In the genomic region with DNA sequence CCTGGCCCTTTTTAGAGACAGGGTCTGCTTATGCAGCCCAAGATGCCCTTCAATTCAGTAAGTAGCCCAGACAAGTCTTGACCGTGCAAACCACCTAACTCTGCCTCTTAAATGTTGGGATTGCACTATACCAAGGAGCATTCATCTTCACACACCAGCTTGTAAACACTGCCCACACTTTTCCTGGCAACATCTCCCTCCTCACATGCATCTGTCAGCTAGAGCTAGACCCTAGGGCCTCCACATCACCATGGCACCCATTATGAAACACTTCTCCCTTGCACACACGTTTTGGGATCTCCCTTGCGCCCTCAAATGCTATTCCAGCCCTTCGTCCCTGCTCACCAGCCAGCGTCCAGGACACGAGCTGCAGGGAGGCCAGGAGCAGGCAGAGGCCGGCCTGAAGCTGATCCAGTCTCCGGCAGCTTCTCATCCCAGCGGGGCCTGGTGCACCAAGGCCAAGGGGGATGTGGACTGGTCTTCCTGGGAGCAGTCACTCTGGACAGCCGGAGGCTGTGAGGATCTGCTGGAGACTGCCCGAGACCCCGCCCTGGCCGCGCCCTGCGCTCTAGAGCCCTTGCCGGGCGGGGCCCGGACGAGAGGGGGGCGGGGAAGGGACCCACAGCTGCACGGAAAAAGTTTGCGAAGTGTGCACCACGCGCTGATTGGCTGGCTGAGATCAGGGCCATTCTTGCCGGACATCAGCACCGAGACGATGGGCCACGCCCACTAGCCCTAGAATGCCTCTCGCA, we compare ENCODE assay signal across 8 mouse cellular contexts. TPM values are rescaled to one million over a fixed set of nuclear protein-coding genes. Genes with fewer than 3 reads are reported as not detected.
A peak's percentile ranks its signal among the peaks of the same experiment; 100 is the strongest.
DNase-seq lines count a peak whose midpoint lies in the region; ATAC-seq and TF ChIP-seq lines count a peak whose summit lies in the region.

Col5a3 (minus strand) TSS at position 547 of the 752 bp plus-strand sequence.

- TF ChIP-seq EP300 in liver, postnatal 0 days (IDR thresholded peaks at IDR 0.05; ENCODE audit: low read depth), result no peak

- no peaks in the 10 kb centered on the region for H3K36me3 ChIP-seq in hindbrain, embryonic 16.5 days (ENCODE audit: control insufficient read depth, insufficient read depth, low read length)
- no peaks in the 10 kb centered on the region for H3K36me3 ChIP-seq in liver, postnatal 0 days (replicated peaks; ENCODE audit: insufficient read depth, low read length)

- peak within 1 kb of the TSS; percentile 51 for H3K4me3 ChIP-seq in brown adipose tissue, adult 24 weeks (ENCODE audit: insufficient read depth, low read depth, low read length)
- peak within 1 kb of the TSS; percentile 14; the same call in 1 of the 2 replicates for H3K4me3 ChIP-seq in hindbrain, embryonic 16.5 days (ENCODE audit: low read length)
- no peak within 1 kb of the TSS for H3K4me3 ChIP-seq in liver, postnatal 0 days (ENCODE audit: low read depth, low read length)

- H3K9ac ChIP-seq in hindbrain, embryonic 16.5 days (ENCODE audit: low read depth, low read length), result peak within 1 kb of the TSS; percentile 20; the same call in 1 of the 2 replicates
- no peak within 1 kb of the TSS for H3K9ac ChIP-seq in liver, postnatal 0 days (replicated peaks)

- no peaks in the 10 kb centered on the region for H3K9me3 ChIP-seq in hindbrain, embryonic 16.5 days (ENCODE audit: control insufficient read depth, low read length)
- no peaks in the 10 kb centered on the region for H3K9me3 ChIP-seq in liver, postnatal 0 days (ENCODE audit: low read length)

- peak within 1 kb of the TSS; percentile 49 for H3K4me2 ChIP-seq in hindbrain, embryonic 16.5 days (ENCODE audit: low read length)
- H3K4me2 ChIP-seq in liver, postnatal 0 days (ENCODE audit: low read depth, low read length), result peak within 1 kb of the TSS; percentile 32

- 0 out of 2 replicates have a peak within 1 kb of the TSS, but pooled peaks have one; percentile 7 for H3K27ac ChIP-seq in brown adipose tissue, adult 24 weeks (replicated peaks; ENCODE audit: low read depth, low read length)
- H3K27ac ChIP-seq in hindbrain, embryonic 16.5 days (ENCODE audit: low read depth, low read length), result no peak within 1 kb of the TSS
- no peak within 1 kb of the TSS for H3K27ac ChIP-seq in liver, postnatal 0 days (ENCODE audit: low read depth)

- DNase-seq in ES-CJ7 (ENCODE audit: low read depth, low spot score), result peak; percentile 79
- peak; percentile 90 for DNase-seq in gastrocnemius, postnatal 25 days
- peak; percentile 44 for DNase-seq in liver, postnatal 0 days
- DNase-seq in ovary, postnatal 10 days (ENCODE audit: low spot score), result peak; percentile 21
- DNase-seq in layer of hippocampus, adult 9-10 months (ENCODE audit: low spot score), result no peak
- DNase-seq in layer of hippocampus, postnatal 10 days (ENCODE audit: low spot score in 2 of 2), result no peak

- WGBS in hindbrain, embryonic 16.5 days, result 4% methylated on average over 28 of the region's 29 CpGs
- 4% methylated on average over 29 of the region's 29 CpGs for WGBS in liver, postnatal 0 days (ENCODE audit: insufficient replicate concordance)

- ATAC-seq in hindbrain, embryonic 16.5 days, result 0 out of 2 replicates have a peak, but pooled peaks have one; percentile 11
- ATAC-seq in liver, postnatal 0 days, result peak; percentile 40; the same call in 1 of the 2 replicates

- no peaks in the 10 kb centered on the region; the same call in 1 of the 2 replicates for H3K27me3 ChIP-seq in hindbrain, embryonic 16.5 days (replicated peaks; ENCODE audit: control insufficient read depth, insufficient read depth, low read length)
- peaks cover 16% of the 10 kb centered on the region; the same call in 1 of the 2 replicates for H3K27me3 ChIP-seq in liver, postnatal 0 days (ENCODE audit: insufficient read depth, low read length)

- peaks cover 12% of the 10 kb centered on the region for H3K4me1 ChIP-seq in brown adipose tissue, adult 24 weeks (ENCODE audit: control insufficient read depth, insufficient read depth, insufficient read length, low read length)
- peaks cover 4% of the 10 kb centered on the region for H3K4me1 ChIP-seq in hindbrain, embryonic 16.5 days (ENCODE audit: control insufficient read depth, insufficient read depth, low read depth, low read length)
- H3K4me1 ChIP-seq in liver, postnatal 0 days (ENCODE audit: insufficient read depth), result peaks cover 3% of the 10 kb centered on the region

- TF ChIP-seq CTCF in liver, postnatal 0 days (IDR thresholded peaks at IDR 0.05; ENCODE audit: low read depth), result no peak

RNA-seq across cellular contexts. Expression of gene Col5a3, which starts in this region (rescaled TPM):
- 16.9 and 23.5 TPM in 2 replicates for polyA plus RNA-seq in brown adipose tissue, adult 24 weeks (2012; ENCODE audit: insufficient read depth, insufficient read length, missing spikeins)
- 10 to 100 TPM; 37.8 to 41.0 TPM for total RNA-seq in gastrocnemius, postnatal 25 days (2021)
- polyA plus RNA-seq in hindbrain, embryonic 16.5 days (2015; fragmentation: Nextera tagmentation; extraction: Ambion mirVana), result 1.1 and 1.2 TPM in 2 replicates
- 0.83 and 1.0 TPM in 2 replicates for polyA plus RNA-seq in liver, postnatal 0 days (2015; fragmentation: Nextera tagmentation; extraction: Ambion mirVana)
- 1 to 10 TPM; 1.8 to 2.3 TPM for total RNA-seq in layer of hippocampus, postnatal 10 days (2021)

Comparison
In these comparisons a context has a peak if more than half of its experiments do, and no peak if none do; other contexts are left out.
1. RNA of gene Col5a3 (total RNA-seq): 37.8 to 41.0 TPM in gastrocnemius, postnatal 25 days; 1.8 to 2.3 TPM in layer of hippocampus, postnatal 10 days; every median in the first group is over 10 times any median in the second.
2. DNase-seq: peak in ES-CJ7 (single experiment), gastrocnemius, postnatal 25 days (single experiment), liver, postnatal 0 days (single experiment) and ovary, postnatal 10 days (single experiment); none in layer of hippocampus, adult 9-10 months (single experiment) and layer of hippocampus, postnatal 10 days (0 of 2).